Mouse (Mus musculus) midbrain, postnatal 0 days (tissue): ENCODE measurements at regions not wholly inside any gene's neighbourhood (a gene's known extent, or its start where the extent isn't known, plus 50 kb on each side); places are given as distances from the start of the nearest gene placed in this dataset.

ENCODE experiments used
- ATAC-seq: fragments of 200-750 bp; cut with Nextera tagmentation; 2 replicates; pipeline ENCODE4 v1.8.0; 2017; ENCODE audit warnings: moderate number of reproducible peaks, mild to moderate bottlenecking, moderate TSS enrichment, moderate library complexity; ENCODE audit not compliant: low FRiP score
- DNase-seq: peaks from one replicate; pipeline ENCODE4 v3.0.0-alpha.2; 2015; ENCODE audit warnings: low spot score
- H3K27ac ChIP-seq: fragments of 300-500 bp; sonication (generic); 2 replicates; pipeline ENCODE4 v1.5.1; 2014; ENCODE audit warnings: low read depth, mild to moderate bottlenecking, low read length, mixed read lengths
- H3K27me3 ChIP-seq: fragments of 300-500 bp; sonication (generic); 2 replicates; pipeline ENCODE4 v1.6.1; 2014; ENCODE audit warnings: low read length, control low read depth, mixed read lengths; ENCODE audit not compliant: insufficient read depth
- H3K36me3 ChIP-seq: fragments of 300-500 bp; sonication (generic); 2 replicates; pipeline ENCODE4 v1.6.1; 2014; ENCODE audit warnings: low read length, control low read depth, mixed read lengths; ENCODE audit not compliant: insufficient read depth
- H3K4me1 ChIP-seq: fragments of 300-500 bp; sonication (generic); 2 replicates; pipeline ENCODE4 v1.6.1; 2014; ENCODE audit warnings: mild to moderate bottlenecking, control low read depth, antibody characterized with exemption, low read length, mixed read lengths; ENCODE audit not compliant: insufficient read depth
- H3K4me2 ChIP-seq: fragments of 300-500 bp; sonication (generic); 2 replicates; pipeline ENCODE4 v1.6.1; 2014; ENCODE audit warnings: low read depth, mild to moderate bottlenecking, low read length, mixed read lengths; ENCODE audit not compliant: poor library complexity, severe bottlenecking
- H3K4me3 ChIP-seq: fragments of 300-500 bp; sonication (generic); 2 replicates; pipeline ENCODE4 v1.5.1; 2014; ENCODE audit warnings: low read depth, mild to moderate bottlenecking, low read length, moderate library complexity
- H3K9ac ChIP-seq: fragments of 300-500 bp; sonication (generic); replicated peaks from 2 replicates; pipeline ENCODE4 v1.6.1; 2014; ENCODE audit warnings: mild to moderate bottlenecking, low read length, moderate library complexity, mixed read lengths; ENCODE audit not compliant: poor library complexity, severe bottlenecking
- H3K9me3 ChIP-seq: fragments of 300-500 bp; sonication (generic); 2 replicates; pipeline ENCODE4 v1.6.1; 2016; ENCODE audit warnings: low read length, control low read depth
- CTCF ChIP-seq: IDR thresholded peaks from 2 replicates; pipeline ENCODE4 v1.5.1; 2016; ENCODE audit warnings: antibody characterized with exemption, mild to moderate bottlenecking
- WGBS: fragments of 180-500 bp; shearing (Covaris S2); extraction: QIAGEN DNeasy Blood & Tissue Kit; methylation state at CpG from one replicate; pipeline ENCODE4 v1.1.7; 2014; 5-methylcytosine and 5-hydroxymethylcytosine counted together

- no peak for ATAC-seq
- H3K36me3 ChIP-seq = no peaks in the 10 kb centered on the region
- no peak for DNase-seq
- no peak overlapping the region for H3K4me2 ChIP-seq
- TF ChIP-seq CTCF = no peak
- no peak overlapping the region for H3K4me3 ChIP-seq
- H3K9me3 ChIP-seq = no peaks in the 10 kb centered on the region
- no peak overlapping the region for H3K27ac ChIP-seq
- H3K4me1 ChIP-seq = no peaks in the 10 kb centered on the region
- no peak overlapping the region for H3K9ac ChIP-seq
- no peaks in the 10 kb centered on the region for H3K27me3 ChIP-seq
- WGBS = 82% methylated on average over 4 of the region's 4 CpGs
Observed at GRCm38 (mm10) chr14:79890280-79890679, 93.6 kb upstream of the Olfm4 start.

- H3K4me2 ChIP-seq = no peak overlapping the region
- ATAC-seq (no peak), DNase-seq (no peak)
- H3K36me3 ChIP-seq = no peaks in the 10 kb centered on the region
- no peaks in the 10 kb centered on the region for H3K4me1 ChIP-seq
- H3K4me3 ChIP-seq = no peak overlapping the region
- no peak for TF ChIP-seq CTCF
- no peaks in the 10 kb centered on the region for H3K9me3 ChIP-seq
- no peaks in the 10 kb centered on the region for H3K27me3 ChIP-seq
- no peak overlapping the region for H3K27ac ChIP-seq
- 71% methylated on average over 7 of the region's 7 CpGs for WGBS
- H3K9ac ChIP-seq = no peak overlapping the region
Observed at GRCm38 (mm10) chr14:79883487-79883886, 100.4 kb upstream of the Olfm4 start.

GRCm38 (mm10) chr14:79881726-79882125 lies 102.2 kb upstream of the Olfm4 start:
- TF ChIP-seq CTCF = no peak
- DNase-seq = no peak
- no peaks in the 10 kb centered on the region for H3K4me1 ChIP-seq
- H3K4me2 ChIP-seq = no peak overlapping the region
- H3K9ac ChIP-seq = no peak overlapping the region
- no peaks in the 10 kb centered on the region for H3K27me3 ChIP-seq
- no peaks in the 10 kb centered on the region for H3K36me3 ChIP-seq
- H3K27ac ChIP-seq = no peak overlapping the region
- no peak for ATAC-seq
- WGBS = 33% methylated on average over 9 of the region's 9 CpGs
- no peaks in the 10 kb centered on the region for H3K9me3 ChIP-seq
- no peak overlapping the region for H3K4me3 ChIP-seq

- no peak overlapping the region for H3K27ac ChIP-seq
- WGBS = 43% methylated on average over 5 of the region's 5 CpGs
- H3K4me1 ChIP-seq = no peaks in the 10 kb centered on the region
- no peaks in the 10 kb centered on the region for H3K27me3 ChIP-seq
- H3K9ac ChIP-seq = no peak overlapping the region
- H3K4me2 ChIP-seq = no peak overlapping the region
- no peaks in the 10 kb centered on the region for H3K36me3 ChIP-seq
- H3K9me3 ChIP-seq = no peaks in the 10 kb centered on the region
- no peak for TF ChIP-seq CTCF
- H3K4me3 ChIP-seq = no peak overlapping the region
- DNase-seq (no peak), ATAC-seq (no peak)
Observed at GRCm38 (mm10) chr14:79880065-79880755, 103.7 kb upstream of the Olfm4 start.

- no peaks in the 10 kb centered on the region for H3K27me3 ChIP-seq
- DNase-seq = peak; percentile 65
- H3K36me3 ChIP-seq = no peaks in the 10 kb centered on the region
- H3K9ac ChIP-seq = no peak overlapping the region
- H3K4me2 ChIP-seq = no peak overlapping the region
- no peak overlapping the region for H3K4me3 ChIP-seq
- 0 out of 2 replicates have a peak overlapping the region, but pooled peaks have one; percentile 27 for H3K27ac ChIP-seq
- 44% methylated on average over 11 of the region's 11 CpGs for WGBS
- no peak for ATAC-seq
- no peaks in the 10 kb centered on the region for H3K9me3 ChIP-seq
- H3K4me1 ChIP-seq = no peaks in the 10 kb centered on the region
- no peak for TF ChIP-seq CTCF
Observed at GRCm38 (mm10) chr14:79879333-79880035, 104.4 kb upstream of the Olfm4 start.

- 0 out of 2 replicates have a peak, but pooled peaks have one; percentile 27 for ATAC-seq
- Histone ChIP-seq H3K4me2 (no peak overlapping the region), H3K4me1 (no peaks in the 10 kb centered on the region), H3K27me3 (no peaks in the 10 kb centered on the region), H3K9me3 (no peaks in the 10 kb centered on the region), H3K9ac (no peak overlapping the region), H3K36me3 (no peaks in the 10 kb centered on the region), H3K27ac (no peak overlapping the region), H3K4me3 (no peak overlapping the region)
- WGBS = 82% methylated on average over 17 of the region's 17 CpGs
- TF ChIP-seq CTCF = no peak
- peak; percentile 67 for DNase-seq
Observed at GRCm38 (mm10) chr14:79878285-79879019, 105.4 kb upstream of the Olfm4 start.
